Mouse (Mus musculus) macrophage (primary cell): ENCODE measurements around the gene Fbxl13. TPM values are rescaled to one million over a fixed set of nuclear protein-coding genes. Genes with fewer than 3 reads are reported as not detected.

ENCODE experiments used
- polyA plus RNA-seq: library from polyadenylated mRNA; stranded (reverse); fragments of 250-400 nt; gene quantifications from 3 replicates; pipeline ENCODE4 v1.2.4, GENCODE M21; 2018; ENCODE audit warnings: inconsistent platforms

Gene Fbxl13
- polyA plus RNA-seq, 1 experiment from 2014 or later = not detected

Other genes with a start within 250 kb of the Fbxl13 start
- gene Ccdc146, start 221.0 kb downstream of the Fbxl13 start, polyA plus RNA-seq = 0.19 TPM in 1 of 3 replicates, not detected in the others
- gene Fam185a, start 220.7 kb downstream of the Fbxl13 start, polyA plus RNA-seq = 1.7 to 3.0 TPM (median 1.8 TPM) in 3 replicates
- not detected in 3 replicates for gene Lrrc17, start 102.1 kb downstream of the Fbxl13 start, polyA plus RNA-seq
- gene Armc10, start 179 bp upstream of the Fbxl13 start, polyA plus RNA-seq = 25.3 to 27.4 TPM (median 26.0 TPM) in 3 replicates
- gene Napepld, start 55.8 kb upstream of the Fbxl13 start, polyA plus RNA-seq = 3.4 to 6.0 TPM (median 4.8 TPM) in 3 replicates
- gene Pmpcb, start 91.5 kb upstream of the Fbxl13 start, polyA plus RNA-seq = 44.9 to 107 TPM (median 54.7 TPM) in 3 replicates
- 34.1 to 81.4 TPM (median 62.3 TPM) in 3 replicates for gene Dnajc2, start 139.6 kb upstream of the Fbxl13 start, polyA plus RNA-seq
- 85.7 to 124 TPM (median 98.6 TPM) in 3 replicates for gene Psmc2, start 139.6 kb upstream of the Fbxl13 start, polyA plus RNA-seq
- gene Slc26a5, start 220.0 kb upstream of the Fbxl13 start, polyA plus RNA-seq = not detected in 3 replicates